Mouse (Mus musculus): ENCODE results near the gene Asb10.

- TF ChIP-seq CTCF (IDR thresholded peaks at IDR 0.05; ENCODE audit: control insufficient read depth, insufficient read depth, insufficient replicate concordance, low read depth, low read length), result no peak
- TF ChIP-seq POLR2A (IDR thresholded peaks at IDR 0.05; ENCODE audit: control insufficient read depth, low read depth, low read length), result no peak
These were observed 15.2 kb downstream of the Asb10 start for GRCm38 (mm10) chr5:24525360-24526189.

Data from testis, adult 2 months (tissue).